8 mouse cellular contexts compared by ENCODE assay signal in the genomic region with DNA sequence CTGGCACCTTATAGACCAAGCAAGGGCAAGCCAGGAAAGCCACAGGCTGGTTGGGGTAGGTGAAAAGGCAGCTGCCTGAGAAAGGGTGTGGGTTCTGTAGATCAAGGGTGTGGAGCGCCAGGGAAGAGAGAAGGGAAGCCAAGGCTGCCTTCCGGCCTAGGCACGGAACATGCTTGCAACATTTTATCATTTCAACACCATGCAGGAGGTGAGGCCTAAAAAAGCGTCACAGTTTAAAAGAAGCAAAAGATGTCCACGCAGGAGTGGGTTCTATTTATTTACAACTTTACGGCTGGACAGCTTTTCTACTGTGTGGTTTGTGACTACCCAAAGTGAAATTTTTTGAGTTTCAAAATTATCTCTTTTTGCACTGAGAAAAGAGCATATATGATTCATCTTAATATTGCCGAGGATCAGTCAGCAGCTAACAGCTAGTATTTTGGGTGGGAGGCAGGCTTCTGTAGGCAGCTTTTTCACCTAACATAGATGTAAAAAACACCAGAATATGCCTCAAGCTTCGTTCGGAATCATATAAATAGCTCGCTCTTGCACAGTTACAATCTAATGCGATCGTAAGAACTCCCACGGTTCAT.
DNase-seq lines count a peak whose midpoint lies in the region; ATAC-seq lines count a peak whose summit lies in the region.

No protein-coding gene starts in this region.

- peak; percentile 48; the same call in 1 of the 2 replicates for ATAC-seq in neutrophil, adult 5-6 weeks (ENCODE audit: extremely low read depth, insufficient number of reproducible peaks, low FRiP score, poor library complexity, severe bottlenecking)
- no peak for ATAC-seq in erythroblast, adult 5-6 weeks (replicated peaks; ENCODE audit: low FRiP score, poor library complexity, severe bottlenecking)
- no peak for ATAC-seq in inflammation-experienced regulatory T-cells, adult 6 months

- peak; percentile 20 to 29 for DNase-seq in heart, postnatal 10 days
- no peak for DNase-seq in heart, adult 8-10 months (ENCODE audit: low spot score)
- peak; percentile 27 for DNase-seq in adrenal gland, postnatal 25 days
- peak; percentile 42 to 67 for DNase-seq in frontal cortex, postnatal 36 days (ENCODE audit: low spot score in 2 of 2)
- no peak for DNase-seq in layer of hippocampus, postnatal 14 days (ENCODE audit: low spot score in 2 of 2)

- intact Hi-C loops in heart, postnatal 10 days (cut with DNase I) = no loop called here

Comparison
In these comparisons a context has a peak if more than half of its experiments do, and no peak if none do; other contexts are left out.
1. DNase-seq: peak in heart, postnatal 10 days (2 of 2), adrenal gland, postnatal 25 days (single experiment) and frontal cortex, postnatal 36 days (2 of 2); none in heart, adult 8-10 months (single experiment) and layer of hippocampus, postnatal 14 days (0 of 2).